Mouse (Mus musculus): ENCODE measurements around the gene Adamts9. TPM values are rescaled to one million over a fixed set of nuclear protein-coding genes. Genes with fewer than 3 reads are reported as not detected.

The Adamts9 gene
- total RNA-seq, 2 experiments from 2014 or later: 47.3 to 52.0 TPM

GRCm38 (mm10) chr6:92812702-92813370 is 130.5 kb downstream of the Adamts9 start:
- DNase-seq (ENCODE audit: low spot score in 2 of 2): no peak

GRCm38 (mm10) chr6:92811566-92811965 is 131.7 kb downstream of the Adamts9 start:
- no peak for DNase-seq (ENCODE audit: low spot score in 2 of 2)

DNA sequence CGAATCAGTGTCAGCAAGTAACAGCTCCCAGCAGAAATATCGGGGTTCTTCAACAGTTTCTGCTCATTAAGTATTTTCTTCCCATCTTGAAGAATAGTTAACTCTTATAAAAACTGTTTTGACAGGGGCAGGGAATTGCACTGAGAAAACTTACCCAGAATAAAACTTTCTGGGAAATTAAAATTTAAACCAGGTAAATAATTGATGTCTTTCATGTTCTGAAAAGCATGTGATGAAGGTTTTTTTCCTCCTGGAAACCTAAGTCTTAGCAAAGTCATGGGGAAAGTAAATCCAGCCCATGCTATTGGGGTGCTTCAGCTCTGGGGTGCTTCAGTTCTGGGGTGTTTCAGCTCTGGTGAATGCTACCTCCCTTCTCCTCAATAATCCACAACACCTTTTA is 132.7 kb downstream of the Adamts9 start:
- no peak for DNase-seq (ENCODE audit: low spot score in 2 of 2)

DNA sequence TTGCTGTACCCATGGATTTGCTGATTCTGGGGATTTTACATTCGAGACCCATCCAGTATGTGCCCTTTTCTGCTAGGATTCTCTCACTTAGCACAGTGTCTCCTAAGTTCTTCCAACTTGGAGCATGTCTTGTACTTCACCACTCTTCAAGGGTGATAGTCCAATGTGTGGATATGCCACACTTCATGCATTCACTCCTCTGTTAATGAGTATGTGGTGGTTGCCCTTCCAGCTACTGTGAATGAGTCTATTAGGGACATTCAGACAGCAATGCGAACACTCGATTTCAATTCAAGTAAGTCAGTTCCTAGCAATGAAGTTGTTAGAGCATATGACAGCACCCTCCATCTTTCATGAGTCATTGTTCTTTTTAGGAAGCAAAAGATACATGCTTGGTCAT is 133.5 kb downstream of the Adamts9 start:
- DNase-seq (ENCODE audit: low spot score in 2 of 2): no peak

- DNase-seq (ENCODE audit: low spot score in 2 of 2): no peak
Measured at GRCm38 (mm10) chr6:92804254-92804971, 138.9 kb downstream of the Adamts9 start.

GRCm38 (mm10) chr6:92803213-92803612 is 140.1 kb downstream of the Adamts9 start:
- DNase-seq (ENCODE audit: low spot score in 2 of 2): no peak

DNA sequence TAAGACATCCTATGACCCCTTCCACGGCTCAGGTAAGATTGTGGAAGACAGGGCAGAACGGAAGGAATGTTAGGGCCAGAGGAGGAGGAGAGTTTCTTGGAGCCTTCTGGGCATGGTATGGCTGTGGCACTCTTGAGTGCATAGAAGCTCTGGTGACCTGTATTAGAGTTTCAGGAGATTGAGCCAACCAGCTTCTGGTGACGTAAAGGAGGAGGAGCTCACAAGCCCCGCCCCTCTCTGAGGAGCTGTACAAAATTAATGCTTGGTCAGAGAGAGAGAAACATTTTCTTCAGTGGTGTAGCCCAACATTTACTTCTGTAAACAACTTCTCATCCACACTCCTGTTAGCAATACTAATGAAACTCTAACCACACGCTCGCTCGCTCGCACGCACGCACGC is 140.9 kb downstream of the Adamts9 start:
- no peak for DNase-seq (ENCODE audit: low spot score in 2 of 2)

GRCm38 (mm10) chr6:92801462-92801861 is 141.8 kb downstream of the Adamts9 start:
- no peak for DNase-seq (ENCODE audit: low spot score in 2 of 2)

DNA sequence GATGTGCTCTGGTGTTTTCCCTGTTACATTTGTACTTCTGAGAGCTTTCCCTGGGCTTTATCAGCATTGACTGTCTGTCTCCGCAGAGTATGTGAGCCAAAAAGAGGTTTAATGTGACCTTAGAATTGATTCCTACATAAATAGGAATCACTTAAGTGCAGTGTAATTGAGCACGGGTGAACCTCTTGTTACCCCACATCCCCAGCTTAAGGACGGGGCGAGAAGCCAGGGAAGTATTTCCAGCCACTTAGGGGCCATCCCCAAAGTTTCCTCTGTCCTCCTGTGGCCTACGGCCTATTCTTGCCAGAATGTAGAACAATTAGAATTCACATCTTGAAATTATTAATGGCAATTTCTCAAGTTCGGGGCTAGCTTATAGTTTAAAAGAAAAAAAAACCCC is 149.5 kb downstream of the Adamts9 start:
- DNase-seq (ENCODE audit: low spot score in 2 of 2): no peak

- DNase-seq (ENCODE audit: low spot score in 2 of 2): peak; percentile 77 to 84
Measured at GRCm38 (mm10) chr6:92787376-92787712, 155.9 kb downstream of the Adamts9 start.

GRCm38 (mm10) chr6:92786701-92787375 is 156.5 kb downstream of the Adamts9 start:
- no peak for DNase-seq (ENCODE audit: low spot score in 2 of 2)

DNA sequence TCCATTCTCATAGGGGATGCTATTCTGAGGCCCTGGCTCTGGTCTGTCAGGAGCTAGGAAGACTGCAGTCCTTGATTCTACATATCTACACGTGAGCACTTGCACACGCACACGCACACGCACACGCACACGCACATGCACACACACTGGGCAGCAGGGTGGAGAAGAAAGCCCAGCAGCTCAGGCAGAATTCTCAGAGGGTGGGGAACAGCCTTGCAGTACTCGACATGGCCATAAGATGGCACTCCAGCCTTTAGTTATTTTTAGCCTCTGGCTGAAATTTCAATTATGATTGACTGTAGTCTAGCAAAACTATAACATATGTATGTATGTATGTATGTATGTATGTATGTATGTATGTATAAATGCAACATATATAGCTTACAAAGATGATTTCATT is 158.5 kb downstream of the Adamts9 start:
- no peak for DNase-seq (ENCODE audit: low spot score in 2 of 2)

DNA sequence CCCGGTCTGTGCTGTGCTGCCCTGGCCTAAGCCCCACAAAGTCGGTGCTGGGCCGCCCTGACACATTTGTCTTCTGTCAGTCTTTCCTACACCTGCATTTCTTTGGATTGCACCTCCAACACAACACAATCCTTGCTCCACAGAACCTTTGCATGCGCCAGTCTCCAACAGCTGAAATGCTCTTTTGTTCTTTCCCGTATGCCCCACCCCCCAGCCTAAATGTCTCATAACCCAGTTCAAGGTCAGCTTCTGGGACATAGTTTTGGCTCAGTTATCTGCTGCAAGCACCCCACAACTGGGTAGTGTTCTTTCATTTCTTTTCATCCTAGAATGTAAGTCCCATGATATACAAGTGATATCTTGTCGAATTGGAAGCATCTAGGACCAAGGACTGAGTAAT is 161.8 kb downstream of the Adamts9 start:
- DNase-seq (ENCODE audit: low spot score in 2 of 2): no peak

GRCm38 (mm10) chr6:92779935-92780205 is 163.4 kb downstream of the Adamts9 start:
- no peak for DNase-seq (ENCODE audit: low spot score in 2 of 2)

- no peak for DNase-seq (ENCODE audit: low spot score in 2 of 2)
Measured at GRCm38 (mm10) chr6:92779140-92779934, 164.0 kb downstream of the Adamts9 start.

GRCm38 (mm10) chr6:92776356-92776755 is 166.9 kb downstream of the Adamts9 start:
- DNase-seq (ENCODE audit: low spot score in 2 of 2): no peak

DNA sequence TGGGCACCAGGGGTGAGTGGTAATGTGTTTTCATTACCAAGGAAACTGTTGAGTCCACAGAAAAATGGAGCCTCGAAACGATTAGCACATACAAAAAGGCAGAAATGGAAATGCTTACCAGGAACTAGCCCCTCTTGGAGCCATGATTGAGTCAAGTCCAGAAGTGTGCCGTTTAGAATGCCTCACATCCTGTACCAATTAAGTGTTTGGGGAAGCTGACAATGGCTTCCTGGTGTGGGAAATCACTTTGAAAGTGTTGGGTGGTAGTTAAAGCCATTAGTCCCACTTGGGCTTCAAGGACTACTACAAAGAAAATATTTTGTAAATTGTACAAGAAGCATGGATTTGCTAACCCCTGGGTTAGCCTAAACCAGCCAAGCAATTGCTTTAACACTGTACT is 180.9 kb downstream of the Adamts9 start:
- DNase-seq (ENCODE audit: low spot score in 2 of 2): no peak

DNA sequence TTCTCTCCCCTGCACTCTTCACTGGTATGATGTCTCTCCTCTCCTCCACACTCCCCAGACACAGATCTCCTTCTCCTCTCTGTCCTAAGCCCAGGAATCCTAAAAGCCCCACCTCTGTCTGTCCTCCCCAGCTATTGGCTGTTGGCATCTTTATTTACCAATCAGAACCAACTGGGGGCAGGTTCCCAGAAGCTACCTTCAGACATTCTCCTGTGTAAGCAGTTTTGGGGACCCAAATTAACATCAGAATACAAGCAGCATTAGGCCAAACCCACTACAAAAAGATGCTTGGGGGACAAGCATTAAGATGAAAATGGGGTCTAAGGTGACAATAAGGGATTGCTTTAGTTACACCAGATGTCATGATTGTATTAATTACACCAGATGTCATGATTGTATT is 183.7 kb downstream of the Adamts9 start:
- no peak for DNase-seq (ENCODE audit: low spot score in 2 of 2)

GRCm38 (mm10) chr6:92755826-92756225 is 187.5 kb downstream of the Adamts9 start:
- no peak for DNase-seq (ENCODE audit: low spot score in 2 of 2)

DNA sequence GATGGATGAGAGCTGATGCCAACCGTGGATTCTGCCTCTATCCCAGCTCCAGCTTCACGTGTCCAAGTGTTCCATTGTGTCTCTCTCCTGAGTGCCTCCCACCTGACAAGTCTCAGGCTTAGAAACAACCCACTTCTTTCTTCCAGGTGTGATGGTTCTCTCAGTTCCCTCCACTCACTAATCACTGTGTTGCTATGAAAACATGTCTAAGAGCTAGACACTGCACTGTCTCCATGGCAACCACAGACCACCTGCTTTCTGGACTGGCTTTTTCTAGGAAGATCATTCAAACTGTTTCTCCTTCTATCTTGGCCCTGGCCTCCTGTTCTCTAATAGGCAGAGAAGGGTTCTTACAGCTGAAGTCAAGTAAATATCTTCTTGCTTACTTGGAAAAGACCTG is 190.6 kb downstream of the Adamts9 start:
- no peak for DNase-seq (ENCODE audit: low spot score in 2 of 2)

GRCm38 (mm10) chr6:92749420-92749819 is 193.9 kb downstream of the Adamts9 start:
- no peak for DNase-seq (ENCODE audit: low spot score in 2 of 2)

GRCm38 (mm10) chr6:92743605-92744004 is 199.7 kb downstream of the Adamts9 start:
- DNase-seq (ENCODE audit: low spot score in 2 of 2): peak in 1 of 2 experiments; percentile 13

Data from adrenal gland, postnatal 4 days (tissue).